Mouse (Mus musculus) embryonic fibroblast, embryonic 13.5 days (primary cell): ENCODE data around the gene Cox8a.

Source experiments
- CTCF ChIP-seq: IDR thresholded peaks from 2 replicates; pipeline ENCODE4 v1.5.1; 2011; ENCODE audit warnings: mild to moderate bottlenecking, control low read depth, low read length, moderate library complexity, borderline replicate concordance; ENCODE audit not compliant: insufficient read depth
- POLR2A ChIP-seq: IDR thresholded peaks from 2 replicates; pipeline ENCODE4 v1.6.1; 2011; ENCODE audit warnings: low read depth, mild to moderate bottlenecking, control low read depth, low read length, moderate library complexity

DNA sequence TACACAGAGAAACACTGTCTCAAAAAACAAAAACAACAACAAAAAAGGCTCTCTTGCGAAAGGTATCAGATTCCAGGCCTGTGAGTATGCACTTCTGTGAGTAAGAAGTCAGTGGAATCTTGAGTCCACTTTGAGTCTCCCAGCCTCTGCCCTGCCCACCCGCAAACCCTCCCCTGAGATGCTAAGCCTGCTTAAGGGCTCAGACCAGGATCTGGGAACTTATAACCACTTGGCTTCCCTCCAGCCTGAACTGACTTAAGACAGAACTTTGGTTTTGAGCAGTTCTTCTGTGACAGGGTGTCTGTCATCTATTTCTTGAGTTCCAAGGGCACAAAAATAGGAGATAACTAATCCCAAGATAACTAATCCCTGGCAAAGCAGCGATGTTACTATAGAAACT lies 4.4 kb downstream of the Cox8a start:
- no peak for TF ChIP-seq POLR2A
- TF ChIP-seq CTCF: no peak
